Mouse (Mus musculus) hindbrain, postnatal 0 days (tissue): ENCODE data around the gene Slc6a13. TPM values are rescaled to one million over a fixed set of nuclear protein-coding genes. Genes with fewer than 3 reads are reported as not detected.

ENCODE experiments used
- ATAC-seq: fragments of 200-750 bp; cut with Nextera tagmentation; 2 replicates; pipeline ENCODE4 v1.8.0; 2017; ENCODE audit warnings: mild to moderate bottlenecking, moderate TSS enrichment, moderate library complexity
- DNase-seq: peaks from one replicate; pipeline ENCODE4 v3.0.0-alpha.2; 2015; ENCODE audit warnings: low spot score
- H3K27ac ChIP-seq: fragments of 300-500 bp; sonication (generic); 2 replicates; pipeline ENCODE4 v1.5.1; 2014; ENCODE audit warnings: mild to moderate bottlenecking
- H3K27me3 ChIP-seq: fragments of 300-500 bp; sonication (generic); 2 replicates; pipeline ENCODE4 v1.6.1; 2014; ENCODE audit warnings: low read length, mixed read lengths; ENCODE audit not compliant: insufficient read depth
- H3K36me3 ChIP-seq: fragments of 300-500 bp; sonication (generic); 2 replicates; pipeline ENCODE4 v1.6.1; 2014; ENCODE audit warnings: low read length, mixed read lengths; ENCODE audit not compliant: insufficient read depth
- H3K4me1 ChIP-seq: fragments of 300-500 bp; sonication (generic); 2 replicates; pipeline ENCODE4 v1.6.1; 2014; ENCODE audit warnings: antibody characterized with exemption, low read length, mixed read lengths; ENCODE audit not compliant: insufficient read depth
- H3K4me2 ChIP-seq: fragments of 300-500 bp; sonication (generic); 2 replicates; pipeline ENCODE4 v1.6.1; 2014; ENCODE audit warnings: low read depth, mild to moderate bottlenecking, low read length, moderate library complexity, mixed read lengths
- H3K4me3 ChIP-seq: fragments of 300-500 bp; sonication (generic); 2 replicates; pipeline ENCODE4 v1.5.1; 2014; ENCODE audit warnings: low read length
- H3K9ac ChIP-seq: fragments of 300-500 bp; sonication (generic); replicated peaks from 2 replicates; pipeline ENCODE4 v1.6.1; 2014; ENCODE audit warnings: mild to moderate bottlenecking, low read length, moderate library complexity, mixed read lengths
- H3K9me3 ChIP-seq: fragments of 300-500 bp; sonication (generic); 2 replicates; pipeline ENCODE4 v1.6.1; 2016; ENCODE audit warnings: low read length, mixed read lengths
- CTCF ChIP-seq: IDR thresholded peaks from 2 replicates; pipeline ENCODE4 v1.5.1; 2016; ENCODE audit warnings: antibody characterized with exemption, control low read depth, low read depth
- whole genome bisulfite sequencing: fragments of 180-500 bp; shearing (Covaris S2); extraction: QIAGEN DNeasy Blood & Tissue Kit; methylation state at CpG from one replicate; pipeline ENCODE4 v1.1.7; 2014; 5-methylcytosine and 5-hydroxymethylcytosine counted together
- polyA plus RNA-seq: library from polyadenylated mRNA; unstranded; fragments of >200 nt; fragmentation: Nextera tagmentation; extraction: Ambion mirVana; gene quantifications from 2 replicates; pipeline ENCODE4 v1.2.1, GENCODE M21; 2015
- total RNA-seq: library from RNA; depleted of rRNA; stranded (reverse); fragments of >200 nt; gene quantifications from 2 replicates; pipeline ENCODE4 v1.2.3, GENCODE M21; 2014

Gene Slc6a13
- total and polyA plus RNA-seq, 2 experiments from 2014 or later: 58.2 to 60.7 TPM

GRCm38 (mm10) chr6:121325740-121326139, 25.7 kb downstream of the Slc6a13 start:
- H3K27me3 ChIP-seq: no peaks in the 10 kb centered on the region
- ATAC-seq (no peak), DNase-seq (no peak)
- no peak for TF ChIP-seq CTCF
- no peak overlapping the region for H3K4me2 ChIP-seq
- no peak overlapping the region for H3K4me3 ChIP-seq
- no peak overlapping the region for H3K9ac ChIP-seq
- H3K4me1 ChIP-seq: peaks cover 17% of the 10 kb centered on the region
- no peaks in the 10 kb centered on the region for H3K36me3 ChIP-seq
- no peak overlapping the region for H3K27ac ChIP-seq
- 68% methylated on average over 9 of the region's 9 CpGs for WGBS
- no peaks in the 10 kb centered on the region for H3K9me3 ChIP-seq

- Histone ChIP-seq H3K27ac (no peak overlapping the region), H3K9me3 (no peaks in the 10 kb centered on the region), H3K4me2 (no peak overlapping the region), H3K36me3 (no peaks in the 10 kb centered on the region), H3K4me3 (no peak overlapping the region), H3K27me3 (no peaks in the 10 kb centered on the region), H3K9ac (no peak overlapping the region), H3K4me1 (peaks cover 17% of the 10 kb centered on the region)
- DNase-seq: peak; percentile 53
- 47% methylated on average over 10 of the region's 10 CpGs for WGBS
- TF ChIP-seq CTCF: no peak
- peak; percentile 46; the same call in 1 of the 2 replicates for ATAC-seq
Observed at GRCm38 (mm10) chr6:121326486-121327069, 26.6 kb downstream of the Slc6a13 start.

- TF ChIP-seq CTCF: no peak
- Histone ChIP-seq H3K36me3 (no peaks in the 10 kb centered on the region), H3K9me3 (no peaks in the 10 kb centered on the region), H3K27ac (no peak overlapping the region), H3K4me3 (no peak overlapping the region), H3K27me3 (no peaks in the 10 kb centered on the region), H3K9ac (no peak overlapping the region), H3K4me1 (peaks cover 17% of the 10 kb centered on the region), H3K4me2 (no peak overlapping the region)
- WGBS: 28% methylated on average over 9 of the region's 9 CpGs
- ATAC-seq (peak; percentile 32; the same call in 1 of the 2 replicates), DNase-seq (peak; percentile 73)
Observed at GRCm38 (mm10) chr6:121328417-121328884, 28.4 kb downstream of the Slc6a13 start.

GRCm38 (mm10) chr6:121329848-121330508, 30.0 kb downstream of the Slc6a13 start:
- no peak overlapping the region for H3K4me3 ChIP-seq
- no peak overlapping the region for H3K9ac ChIP-seq
- no peak for ATAC-seq
- no peaks in the 10 kb centered on the region for H3K9me3 ChIP-seq
- no peak overlapping the region for H3K27ac ChIP-seq
- no peaks in the 10 kb centered on the region for H3K36me3 ChIP-seq
- no peak overlapping the region for H3K4me2 ChIP-seq
- peak; percentile 21 for TF ChIP-seq CTCF
- 14% methylated on average over 10 of the region's 10 CpGs for WGBS
- peaks cover 17% of the 10 kb centered on the region for H3K4me1 ChIP-seq
- DNase-seq: peak; percentile 64
- H3K27me3 ChIP-seq: no peaks in the 10 kb centered on the region

- 89% methylated on average over 9 of the region's 9 CpGs for WGBS
- Histone ChIP-seq H3K27ac (no peak overlapping the region), H3K27me3 (no peaks in the 10 kb centered on the region), H3K4me3 (no peak overlapping the region), H3K9me3 (no peaks in the 10 kb centered on the region), H3K36me3 (no peaks in the 10 kb centered on the region), H3K4me2 (no peak overlapping the region), H3K9ac (no peak overlapping the region), H3K4me1 (no peaks in the 10 kb centered on the region)
- no peak for TF ChIP-seq CTCF
- DNase-seq (no peak), ATAC-seq (no peak)
Observed at GRCm38 (mm10) chr6:121335841-121336240, 35.8 kb downstream of the Slc6a13 start.

- H3K27ac ChIP-seq: no peak overlapping the region
- ATAC-seq: no peak
- H3K9me3 ChIP-seq: no peaks in the 10 kb centered on the region
- H3K27me3 ChIP-seq: no peaks in the 10 kb centered on the region
- no peaks in the 10 kb centered on the region for H3K36me3 ChIP-seq
- DNase-seq: no peak
- H3K4me3 ChIP-seq: no peak overlapping the region
- no peak overlapping the region for H3K4me2 ChIP-seq
- TF ChIP-seq CTCF: no peak
- no peaks in the 10 kb centered on the region for H3K4me1 ChIP-seq
- WGBS: 81% methylated on average over 8 of the region's 8 CpGs
- H3K9ac ChIP-seq: no peak overlapping the region
Observed at GRCm38 (mm10) chr6:121336558-121336957, 36.5 kb downstream of the Slc6a13 start.

GRCm38 (mm10) chr6:121337229-121337628, 37.2 kb downstream of the Slc6a13 start:
- no peak for TF ChIP-seq CTCF
- H3K27me3 ChIP-seq: no peaks in the 10 kb centered on the region
- DNase-seq (no peak), ATAC-seq (no peak)
- no peaks in the 10 kb centered on the region for H3K9me3 ChIP-seq
- no peak overlapping the region for H3K4me3 ChIP-seq
- H3K4me1 ChIP-seq: no peaks in the 10 kb centered on the region
- no peak overlapping the region for H3K9ac ChIP-seq
- H3K36me3 ChIP-seq: no peaks in the 10 kb centered on the region
- WGBS: 94% methylated on average over 9 of the region's 9 CpGs
- H3K27ac ChIP-seq: no peak overlapping the region
- H3K4me2 ChIP-seq: no peak overlapping the region
